Mouse (Mus musculus): ENCODE data around the gene Max.

DNA sequence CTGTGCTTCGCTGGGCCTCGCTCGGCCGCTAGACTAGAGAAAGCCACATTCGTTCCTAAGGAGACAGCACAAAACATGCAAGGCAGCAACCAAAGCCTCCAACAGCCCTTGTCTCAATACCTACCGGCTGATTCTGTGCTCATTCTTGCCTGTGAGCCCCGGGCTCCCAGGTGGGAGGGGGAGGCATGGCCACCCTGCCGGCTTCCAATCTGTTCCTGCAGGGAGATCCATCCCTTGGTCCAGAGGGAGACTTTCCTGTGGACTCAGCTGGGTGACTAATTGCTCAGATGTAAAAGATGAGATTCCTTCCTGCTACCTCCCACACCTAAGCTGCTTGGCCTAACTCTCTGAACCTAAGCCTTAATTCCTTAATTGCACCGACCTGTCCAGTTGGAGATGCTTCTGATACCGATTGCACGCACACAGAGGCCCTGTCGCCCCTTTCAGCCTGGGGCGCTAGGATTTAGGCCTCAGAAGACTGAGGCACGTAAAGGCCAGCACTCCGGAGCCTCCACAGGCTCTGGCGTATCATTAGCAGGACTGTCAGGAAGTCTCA is 50.8 kb downstream of the Max start:
- TF ChIP-seq POLR2A (IDR thresholded peaks at IDR 0.05; ENCODE audit: extremely low read depth, insufficient read depth, low read length): no peak
- TF ChIP-seq CTCF (IDR thresholded peaks at IDR 0.05; ENCODE audit: extremely low read depth, insufficient read depth, low read length): no peak

Measured in cortical plate, adult 2 months (tissue).